Mouse (Mus musculus) heart, embryonic 12.5 days (tissue): ENCODE measurements around the gene Prf1. TPM values are rescaled to one million over a fixed set of nuclear protein-coding genes. Genes with fewer than 3 reads are reported as not detected.

ENCODE experiments used
- ATAC-seq: fragments of 200-750 bp; cut with Nextera tagmentation; 2 replicates; pipeline ENCODE4 v1.8.0; 2017; ENCODE audit warnings: moderate TSS enrichment, moderate library complexity; ENCODE audit not compliant: insufficient number of reproducible peaks, low FRiP score
- H3K27ac ChIP-seq: fragments of 300-500 bp; sonication (generic); 2 replicates; pipeline ENCODE4 v1.5.1; 2016; ENCODE audit warnings: mild to moderate bottlenecking, moderate library complexity; ENCODE audit not compliant: poor library complexity, severe bottlenecking
- H3K27me3 ChIP-seq: fragments of 300-500 bp; sonication (generic); replicated peaks from 2 replicates; pipeline ENCODE4 v1.6.1; 2016; ENCODE audit warnings: mild to moderate bottlenecking, moderate library complexity
- H3K36me3 ChIP-seq: fragments of 300-500 bp; sonication (generic); 2 replicates; pipeline ENCODE4 v1.6.1; 2016; ENCODE audit warnings: mild to moderate bottlenecking, moderate library complexity
- H3K4me1 ChIP-seq: fragments of 300-500 bp; sonication (generic); replicated peaks from 2 replicates; pipeline ENCODE4 v1.6.1; 2016; ENCODE audit warnings: mild to moderate bottlenecking
- H3K4me2 ChIP-seq: fragments of 300-500 bp; sonication (generic); 2 replicates; pipeline ENCODE4 v1.6.1; 2016; ENCODE audit warnings: mild to moderate bottlenecking, moderate library complexity
- H3K4me3 ChIP-seq: fragments of 300-500 bp; sonication (generic); 2 replicates; pipeline ENCODE4 v1.5.1; 2016; ENCODE audit warnings: mild to moderate bottlenecking
- H3K9ac ChIP-seq: fragments of 300-500 bp; sonication (generic); 2 replicates; pipeline ENCODE4 v1.6.1; 2016; ENCODE audit warnings: mild to moderate bottlenecking, moderate library complexity
- H3K9me3 ChIP-seq: fragments of 300-500 bp; sonication (generic); replicated peaks from 2 replicates; pipeline ENCODE4 v1.6.1; 2016; ENCODE audit warnings: mild to moderate bottlenecking, moderate library complexity
- WGBS: fragments of 180-500 bp; shearing (Covaris S2); methylation state at CpG from one replicate; pipeline ENCODE4 v1.1.7; 2016; 5-methylcytosine and 5-hydroxymethylcytosine counted together
- polyA plus RNA-seq: library from polyadenylated mRNA; unstranded; fragments of >200 nt; fragmentation: Nextera tagmentation; extraction: Ambion mirVana; gene quantifications from 2 replicates; pipeline ENCODE4 v1.2.1, GENCODE M21; 2016

Prf1 gene
- polyA plus RNA-seq, 1 experiment from 2014 or later = not detected

DNA sequence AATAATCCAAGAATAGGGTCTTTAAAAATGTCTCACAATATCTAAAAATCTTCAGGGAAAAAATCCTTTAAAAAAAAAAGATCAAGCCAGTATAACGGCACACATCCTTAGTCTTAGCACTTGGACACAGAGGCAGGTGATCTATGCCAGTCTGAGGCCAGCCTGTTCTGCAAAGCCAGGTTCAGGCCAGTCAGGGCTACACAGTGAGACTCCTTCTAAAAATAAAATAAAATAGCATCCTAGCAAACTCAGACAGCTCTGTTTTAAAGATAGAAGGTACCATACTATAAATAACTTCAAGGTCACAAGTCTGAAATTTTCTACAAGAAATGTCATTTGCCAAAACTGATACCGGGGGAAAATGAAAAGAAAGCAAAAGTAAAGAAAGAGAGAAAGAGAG, 7.6 kb upstream of the Prf1 start:
- ATAC-seq = peak; percentile 33; the same call in 1 of the 2 replicates
- Histone ChIP-seq H3K36me3 (no peaks in the 10 kb centered on the region), H3K9ac (no peak overlapping the region), H3K27ac (peak overlapping the region; percentile 58), H3K27me3 (no peaks in the 10 kb centered on the region), H3K4me2 (no peak overlapping the region), H3K9me3 (no peaks in the 10 kb centered on the region), H3K4me1 (peaks cover 22% of the 10 kb centered on the region), H3K4me3 (no peak overlapping the region)
- WGBS = 40% methylated on average over 2 of the region's 2 CpGs

DNA sequence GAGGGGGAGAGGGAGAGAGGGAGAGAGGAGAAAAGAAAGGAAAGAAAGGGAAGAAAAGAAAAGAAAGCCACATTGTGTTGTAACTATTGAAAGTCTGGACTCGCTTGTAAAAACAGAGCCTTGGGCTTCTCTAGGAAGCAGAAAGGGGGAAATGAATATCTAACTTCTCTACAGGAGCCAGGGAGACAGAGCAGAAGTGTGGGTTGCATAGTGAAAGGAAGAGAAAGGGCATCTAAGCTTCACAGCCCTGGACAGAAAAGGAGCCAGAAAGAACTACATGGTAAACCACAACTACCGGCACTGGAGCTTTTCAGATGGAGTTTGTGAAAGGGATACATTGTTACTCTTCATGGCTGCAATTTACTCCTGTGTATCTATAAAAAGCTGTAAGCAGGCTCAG, 7.2 kb upstream of the Prf1 start:
- 61% methylated on average over 2 of the region's 2 CpGs for WGBS
- peak overlapping the region; percentile 58 for H3K27ac ChIP-seq
- ATAC-seq = no peak
- no peak overlapping the region for H3K4me2 ChIP-seq
- H3K4me3 ChIP-seq = no peak overlapping the region
- H3K9ac ChIP-seq = no peak overlapping the region
- H3K9me3 ChIP-seq = no peaks in the 10 kb centered on the region
- H3K4me1 ChIP-seq = peaks cover 22% of the 10 kb centered on the region
- H3K36me3 ChIP-seq = no peaks in the 10 kb centered on the region
- no peaks in the 10 kb centered on the region for H3K27me3 ChIP-seq

DNA sequence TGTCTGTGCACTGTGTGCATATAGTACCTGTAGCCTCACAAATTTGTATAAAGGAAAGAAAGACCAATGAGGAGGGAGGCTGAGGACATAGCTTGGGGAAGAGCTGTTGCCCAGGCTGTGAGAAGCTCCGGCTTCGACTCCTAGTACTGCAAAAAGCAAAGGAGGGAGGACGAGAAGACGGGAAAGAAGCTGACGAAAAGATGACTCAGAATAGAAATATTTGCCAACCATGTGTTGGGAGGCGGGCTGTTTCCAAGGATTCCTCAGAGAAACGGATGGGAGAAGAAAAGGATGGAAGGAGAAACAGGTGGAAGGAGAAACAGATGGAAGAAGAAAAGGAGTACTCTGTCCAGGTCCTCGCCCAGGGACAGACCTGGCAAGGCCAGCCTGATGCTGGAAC, 3.4 kb upstream of the Prf1 start:
- no peak for ATAC-seq
- WGBS = 56% methylated on average over 8 of the region's 8 CpGs
- peaks cover 12% of the 10 kb centered on the region; the same call in 1 of the 2 replicates for H3K4me1 ChIP-seq
- H3K27me3 ChIP-seq = no peaks in the 10 kb centered on the region
- no peaks in the 10 kb centered on the region for H3K36me3 ChIP-seq
- H3K4me2 ChIP-seq = no peak overlapping the region
- no peak overlapping the region for H3K9ac ChIP-seq
- no peak overlapping the region for H3K4me3 ChIP-seq
- H3K9me3 ChIP-seq = no peaks in the 10 kb centered on the region
- no peak overlapping the region for H3K27ac ChIP-seq

DNA sequence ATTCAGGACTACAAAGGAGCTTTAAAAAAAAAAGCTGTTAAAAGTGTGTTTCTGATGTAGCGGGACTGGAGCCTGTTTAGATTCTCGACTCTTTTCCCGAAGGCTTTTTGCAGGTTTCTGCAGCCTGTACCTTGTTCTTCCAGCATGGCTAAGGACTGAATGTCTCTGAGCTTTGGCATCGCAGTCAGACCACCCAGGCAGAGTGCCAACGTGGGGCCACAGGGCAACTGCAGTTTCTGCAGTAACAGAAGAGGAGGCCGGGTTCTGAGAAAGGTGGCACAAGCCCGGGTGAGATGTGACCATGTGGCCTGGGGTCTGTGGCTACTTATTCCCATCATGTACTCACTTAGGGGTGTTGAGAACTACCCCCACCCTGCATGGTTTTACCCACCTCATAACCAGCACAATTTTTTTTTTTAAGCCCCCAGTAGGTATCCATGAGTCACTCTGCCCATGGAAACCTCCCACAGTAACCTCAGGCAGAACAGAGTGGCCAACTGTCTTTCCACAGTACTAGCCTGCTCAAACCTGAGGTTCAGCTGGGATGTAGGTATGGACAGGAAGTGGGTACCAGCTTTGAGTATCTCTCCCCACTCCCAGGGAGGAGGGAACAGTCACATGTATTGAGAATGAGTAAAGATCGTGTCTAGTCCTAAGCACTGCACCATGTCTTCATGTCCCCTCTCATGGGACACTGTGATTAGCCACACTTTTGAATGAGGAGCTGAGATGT, 754 bp upstream of the Prf1 start:
- Histone ChIP-seq H3K4me2 (no peak overlapping the region), H3K4me1 (peaks cover 2% of the 10 kb centered on the region; the same call in 1 of the 2 replicates), H3K36me3 (no peaks in the 10 kb centered on the region), H3K4me3 (no peak overlapping the region), H3K27ac (no peak overlapping the region), H3K27me3 (no peaks in the 10 kb centered on the region), H3K9me3 (no peaks in the 10 kb centered on the region), H3K9ac (no peak overlapping the region)
- WGBS = 79% methylated on average over 8 of the region's 8 CpGs
- ATAC-seq = no peak

DNA sequence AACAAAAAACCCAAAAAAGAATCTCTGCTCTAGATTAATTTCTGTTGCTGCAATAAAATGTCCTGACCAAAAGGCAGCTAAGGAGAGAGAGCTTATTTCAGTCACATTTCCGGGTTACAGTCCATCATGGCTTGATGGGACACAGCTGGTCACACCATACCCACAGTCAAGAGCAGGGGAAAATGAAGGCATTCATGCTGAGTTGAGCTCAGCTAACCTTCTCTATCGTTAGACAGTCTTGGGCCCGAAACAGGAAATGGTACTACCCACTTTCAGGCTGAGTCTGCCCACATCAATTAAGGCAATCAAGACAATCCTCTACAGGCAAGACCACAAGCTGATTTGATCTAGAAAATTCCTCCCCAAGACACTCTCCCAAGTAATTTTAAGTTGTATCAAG, 3.4 kb downstream of the Prf1 start:
- ATAC-seq = no peak
- 71% methylated on average over 3 of the region's 3 CpGs for WGBS

DNA sequence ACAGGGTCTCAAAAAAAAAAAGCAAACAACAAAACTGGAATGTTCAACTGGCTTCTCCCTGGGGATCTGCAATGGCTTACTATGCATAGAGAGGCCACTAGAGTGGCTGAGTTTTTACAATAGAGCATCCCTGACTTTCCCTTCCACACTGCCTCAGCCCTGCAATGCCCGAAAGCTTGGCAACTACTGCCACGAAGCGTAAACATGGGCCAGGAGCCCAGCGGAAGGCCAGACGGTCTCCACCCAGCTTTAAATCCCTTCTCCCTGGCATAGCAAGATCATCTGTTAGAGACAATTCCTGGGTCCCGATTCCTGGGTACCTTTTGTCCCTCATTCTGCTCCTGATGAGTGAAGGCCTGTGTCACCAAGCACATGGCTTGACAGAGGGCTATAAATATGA, 6.4 kb downstream of the Prf1 start:
- H3K9me3 ChIP-seq = no peaks in the 10 kb centered on the region
- WGBS = 77% methylated on average over 6 of the region's 6 CpGs
- H3K27ac ChIP-seq = no peak overlapping the region
- H3K4me2 ChIP-seq = no peak overlapping the region
- H3K36me3 ChIP-seq = no peaks in the 10 kb centered on the region
- H3K4me3 ChIP-seq = no peak overlapping the region
- no peak overlapping the region for H3K9ac ChIP-seq
- H3K27me3 ChIP-seq = no peaks in the 10 kb centered on the region
- no peak for ATAC-seq
- peaks cover 2% of the 10 kb centered on the region; the same call in 1 of the 2 replicates for H3K4me1 ChIP-seq

More for the DNA sequence above, 3.4 kb downstream of the Prf1 start:
- H3K4me1 ChIP-seq = peaks cover 2% of the 10 kb centered on the region; the same call in 1 of the 2 replicates
- no peaks in the 10 kb centered on the region for H3K9me3 ChIP-seq
- H3K27ac ChIP-seq = no peak overlapping the region
- H3K27me3 ChIP-seq = no peaks in the 10 kb centered on the region
- no peaks in the 10 kb centered on the region for H3K36me3 ChIP-seq
- no peak overlapping the region for H3K4me3 ChIP-seq
- no peak overlapping the region for H3K4me2 ChIP-seq
- no peak overlapping the region for H3K9ac ChIP-seq

DNA sequence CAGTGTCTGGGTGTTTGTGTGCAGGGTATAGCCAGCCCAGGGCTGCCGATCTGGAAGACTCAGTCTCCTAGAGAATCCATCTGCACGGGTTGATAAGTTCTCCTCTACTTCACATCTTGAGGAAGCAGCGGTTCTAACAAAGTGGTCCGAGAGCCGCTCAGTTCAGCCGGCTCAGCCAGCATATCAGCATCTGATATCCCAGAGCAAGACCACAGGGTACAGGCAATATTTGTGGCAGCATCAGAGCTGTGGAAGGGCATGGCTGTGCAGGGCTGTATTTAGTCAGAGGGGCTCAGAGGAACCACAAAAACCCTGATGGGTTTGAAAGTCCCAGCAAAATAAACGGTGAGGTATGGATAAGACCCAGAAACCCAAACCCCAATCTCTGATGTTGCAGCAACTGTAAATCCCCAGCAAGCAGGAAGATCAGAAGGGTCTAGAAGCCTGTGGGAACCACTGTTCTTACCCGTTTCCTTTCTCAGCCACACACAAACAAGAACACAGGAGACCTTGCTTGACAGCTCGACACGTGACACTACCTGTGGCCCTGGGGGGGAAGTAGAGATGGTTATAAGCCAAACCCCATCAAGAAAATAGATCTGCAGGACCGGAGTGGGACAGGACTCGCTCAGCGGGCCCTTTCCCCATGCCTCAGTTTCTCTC, 8.4 kb downstream of the Prf1 start:
- ATAC-seq = no peak
- Histone ChIP-seq H3K9me3 (no peaks in the 10 kb centered on the region), H3K27me3 (no peaks in the 10 kb centered on the region), H3K9ac (no peak overlapping the region), H3K4me2 (no peak overlapping the region), H3K4me3 (no peak overlapping the region), H3K4me1 (peaks cover 4% of the 10 kb centered on the region; the same call in 1 of the 2 replicates), H3K36me3 (no peaks in the 10 kb centered on the region), H3K27ac (no peak overlapping the region)
- WGBS = 75% methylated on average over 13 of the region's 13 CpGs

DNA sequence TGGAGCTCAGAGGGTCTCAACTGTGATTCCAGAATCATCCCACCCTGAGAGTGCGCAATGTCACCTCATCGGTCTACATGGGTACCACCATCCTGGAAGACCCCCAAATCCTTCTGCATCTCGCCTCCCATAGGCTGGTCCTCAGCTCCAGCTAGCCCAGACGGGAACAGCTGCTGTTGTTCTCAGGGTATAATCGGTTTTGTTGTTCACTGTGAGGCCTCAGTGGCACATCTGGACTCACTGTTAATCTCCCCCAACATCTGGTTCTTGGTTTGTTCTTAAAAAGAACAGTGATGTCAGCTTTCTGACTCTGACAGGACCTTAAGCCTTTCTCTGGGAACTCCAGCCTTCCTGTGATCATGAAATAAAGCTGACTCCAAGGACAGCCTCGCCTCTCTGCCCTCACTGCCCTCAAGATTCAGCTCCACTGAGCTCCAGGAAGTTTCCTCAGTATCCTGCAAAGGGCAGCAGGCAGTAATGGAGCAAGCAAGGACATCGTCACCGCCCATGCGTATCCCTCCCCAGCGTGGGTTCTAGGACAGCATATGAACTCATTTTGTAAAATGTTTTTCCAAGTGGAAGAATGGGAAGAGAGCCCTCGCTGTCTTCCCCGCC, 11.2 kb downstream of the Prf1 start:
- no peak overlapping the region for H3K9ac ChIP-seq
- no peaks in the 10 kb centered on the region for H3K9me3 ChIP-seq
- H3K4me1 ChIP-seq = peaks cover 24% of the 10 kb centered on the region
- no peak overlapping the region for H3K4me2 ChIP-seq
- H3K27me3 ChIP-seq = no peaks in the 10 kb centered on the region
- WGBS = 66% methylated on average over 11 of the region's 12 CpGs
- no peak overlapping the region for H3K4me3 ChIP-seq
- no peak for ATAC-seq
- no peak overlapping the region for H3K27ac ChIP-seq
- no peaks in the 10 kb centered on the region for H3K36me3 ChIP-seq

DNA sequence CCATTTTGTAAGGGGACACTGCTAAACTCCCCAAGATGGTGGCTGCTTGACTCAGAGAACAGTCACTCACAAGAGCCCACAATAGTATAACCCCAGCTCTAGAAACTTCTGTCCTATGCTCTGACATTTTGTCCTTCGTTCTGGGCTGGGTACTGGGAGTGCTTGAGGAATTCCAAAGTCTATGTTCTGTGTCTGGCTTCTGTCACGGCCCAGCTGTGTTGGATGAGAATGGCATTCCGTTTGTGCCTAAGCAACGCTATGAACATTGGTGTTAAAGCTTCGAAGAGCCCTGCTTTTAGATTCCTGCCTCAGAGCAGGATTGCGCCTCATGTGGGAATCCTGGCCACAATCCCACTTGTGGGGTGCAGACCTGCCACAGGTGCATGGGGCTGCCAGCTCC, 14.5 kb downstream of the Prf1 start:
- no peak overlapping the region for H3K9ac ChIP-seq
- H3K36me3 ChIP-seq = no peaks in the 10 kb centered on the region
- peak overlapping the region; percentile 85 for H3K27ac ChIP-seq
- H3K27me3 ChIP-seq = no peaks in the 10 kb centered on the region
- no peaks in the 10 kb centered on the region for H3K9me3 ChIP-seq
- H3K4me2 ChIP-seq = peak overlapping the region; percentile 12; the same call in 1 of the 2 replicates
- peak; percentile 12; the same call in 1 of the 2 replicates for ATAC-seq
- H3K4me3 ChIP-seq = no peak overlapping the region
- H3K4me1 ChIP-seq = peaks cover 34% of the 10 kb centered on the region
- WGBS = 32% methylated on average over 6 of the region's 6 CpGs

DNA sequence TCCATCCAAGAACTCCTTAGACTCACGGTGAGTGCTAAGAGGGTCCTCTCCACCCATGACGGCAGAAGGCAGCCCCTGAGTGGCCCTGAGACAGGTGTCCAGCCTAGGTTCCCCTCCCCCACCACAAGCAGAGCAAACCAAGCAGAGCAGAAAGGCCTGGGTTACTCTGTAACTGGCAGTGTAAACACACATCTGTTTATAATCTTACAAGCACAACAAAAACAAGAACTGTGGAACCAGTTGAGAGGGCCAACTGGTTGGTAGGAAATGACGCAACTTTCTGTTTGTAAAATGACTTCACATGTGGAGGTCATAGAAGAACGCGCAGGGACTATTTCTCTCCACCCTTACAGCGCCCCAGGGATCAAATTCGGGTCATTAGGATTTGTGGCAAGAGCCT, 15.1 kb downstream of the Prf1 start:
- Histone ChIP-seq H3K9me3 (no peaks in the 10 kb centered on the region), H3K4me3 (no peak overlapping the region), H3K27me3 (no peaks in the 10 kb centered on the region), H3K9ac (no peak overlapping the region), H3K36me3 (no peaks in the 10 kb centered on the region), H3K4me2 (peak overlapping the region; percentile 12; the same call in 1 of the 2 replicates), H3K27ac (peak overlapping the region; percentile 85), H3K4me1 (peaks cover 38% of the 10 kb centered on the region)
- ATAC-seq = peak; percentile 43
- 52% methylated on average over 7 of the region's 7 CpGs for WGBS

DNA sequence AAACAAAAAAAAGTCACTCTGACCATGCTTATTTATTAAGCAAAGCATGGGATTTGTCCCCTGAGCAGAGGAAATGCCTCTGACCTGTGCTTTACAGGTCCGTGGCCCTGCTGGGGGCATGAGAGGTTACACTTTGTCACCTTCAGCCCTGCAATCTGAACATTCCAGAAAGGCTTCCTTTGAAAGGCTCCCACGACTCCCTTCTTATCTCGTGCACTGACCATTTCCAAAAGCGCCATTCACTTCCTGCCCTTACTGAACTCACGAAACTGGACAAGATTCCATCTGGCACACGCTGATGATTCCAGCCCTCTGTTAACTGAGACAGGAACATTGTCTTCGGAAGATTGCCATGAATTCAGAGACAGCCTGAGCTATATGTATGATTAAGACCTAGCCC, 16.1 kb downstream of the Prf1 start:
- H3K4me2 ChIP-seq = no peak overlapping the region
- ATAC-seq = no peak
- no peaks in the 10 kb centered on the region for H3K9me3 ChIP-seq
- no peaks in the 10 kb centered on the region for H3K27me3 ChIP-seq
- H3K27ac ChIP-seq = peak overlapping the region; percentile 14; the same call in 1 of the 2 replicates
- no peak overlapping the region for H3K9ac ChIP-seq
- H3K4me3 ChIP-seq = no peak overlapping the region
- 17% methylated on average over 7 of the region's 7 CpGs for WGBS
- H3K36me3 ChIP-seq = peaks cover 5% of the 10 kb centered on the region; the same call in 1 of the 2 replicates
- peaks cover 38% of the 10 kb centered on the region for H3K4me1 ChIP-seq
